ENCODE assay signal across 10 mouse cellular contexts in the genomic region with DNA sequence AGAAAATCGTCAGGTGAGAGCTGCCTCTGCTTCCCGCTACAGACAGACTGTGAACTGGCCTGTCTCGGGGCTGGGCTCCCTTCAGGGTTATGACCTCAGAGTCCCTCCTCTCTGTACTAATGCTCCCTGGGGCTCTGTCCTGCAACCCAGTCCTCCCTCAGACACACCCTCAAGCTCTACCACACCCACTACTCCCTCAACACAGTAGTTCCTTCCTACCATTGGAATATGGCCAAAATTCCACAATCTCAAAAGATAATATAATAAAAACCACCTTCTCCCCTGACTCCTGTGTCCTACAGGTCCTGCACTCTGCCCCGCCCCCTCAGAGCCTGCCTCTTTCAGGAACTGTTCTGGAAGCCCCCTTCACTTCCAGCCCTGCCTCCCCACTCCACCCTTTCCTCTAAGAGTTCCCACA. TPM values are rescaled to one million over a fixed set of nuclear protein-coding genes. Genes with fewer than 3 reads are reported as not detected.
A peak's percentile ranks its signal among the peaks of the same experiment; 100 is the strongest.
DNase-seq lines count a peak whose midpoint lies in the region; ATAC-seq and TF ChIP-seq lines count a peak whose summit lies in the region.
"Had no signal": no experiment of that assay in that cellular context is flagged by ENCODE, and none has a peak within 500 bp of the region (broad histone marks: within the 10 kb centered on the region; RNA-seq: fewer than 3 reads in every experiment).

No protein-coding gene starts in this region.

- H3K4me1 ChIP-seq in ES-Bruce4 (ENCODE audit: control insufficient read depth, insufficient read depth, low read length) = no peaks in the 10 kb centered on the region
- H3K4me1 ChIP-seq in heart, embryonic 12.5 days (replicated peaks) = peaks cover 23% of the 10 kb centered on the region
- H3K4me1 ChIP-seq in lung, embryonic 15.5 days = peaks cover 21% of the 10 kb centered on the region
- H3K4me1 ChIP-seq in midbrain, postnatal 0 days (ENCODE audit: insufficient read depth, low read length) = no peaks in the 10 kb centered on the region
- H3K4me1 ChIP-seq: neural tube, embryonic 12.5 days had no signal

- ATAC-seq in heart, embryonic 12.5 days (ENCODE audit: insufficient number of reproducible peaks, low FRiP score) = peak; percentile 67
- peak; percentile 72 for ATAC-seq in lung, embryonic 15.5 days (ENCODE audit: borderline replicate concordance, extremely low read depth, low FRiP score, low TSS enrichment)
- no peak for ATAC-seq in midbrain, postnatal 0 days (ENCODE audit: low FRiP score)

- H3K9me3 ChIP-seq in ES-Bruce4 (replicated peaks; ENCODE audit: control insufficient read depth, insufficient read depth, low read length, poor library complexity, severe bottlenecking) = no peaks in the 10 kb centered on the region
- H3K9me3 ChIP-seq in heart, embryonic 12.5 days (replicated peaks) = no peaks in the 10 kb centered on the region
- H3K9me3 ChIP-seq in lung, embryonic 15.5 days = no peaks in the 10 kb centered on the region
- H3K9me3 ChIP-seq in midbrain, postnatal 0 days (ENCODE audit: low read length) = no peaks in the 10 kb centered on the region
- H3K9me3 ChIP-seq: neural tube, embryonic 12.5 days had no signal

- no peak overlapping the region for H3K27ac ChIP-seq in ES-Bruce4 (ENCODE audit: insufficient read depth, low read length)
- H3K27ac ChIP-seq in heart, embryonic 12.5 days (ENCODE audit: poor library complexity, severe bottlenecking) = no peak overlapping the region
- H3K27ac ChIP-seq in lung, embryonic 15.5 days = peak overlapping the region; percentile 1; the same call in 1 of the 2 replicates
- H3K27ac ChIP-seq in midbrain, postnatal 0 days (ENCODE audit: low read depth, low read length) = no peak overlapping the region
- H3K27ac ChIP-seq: neural tube, embryonic 12.5 days had no signal

- H3K4me3 ChIP-seq in ES-Bruce4 (ENCODE audit: low read depth, low read length) = no peak overlapping the region
- H3K4me3 ChIP-seq in heart, embryonic 12.5 days = no peak overlapping the region
- no peak overlapping the region for H3K4me3 ChIP-seq in lung, embryonic 15.5 days
- no peak overlapping the region for H3K4me3 ChIP-seq in midbrain, postnatal 0 days (ENCODE audit: low read depth, low read length)
- H3K4me3 ChIP-seq: neural tube, embryonic 12.5 days had no signal

- no peak for TF ChIP-seq POLR2A in ES-Bruce4 (IDR thresholded peaks at IDR 0.05; ENCODE audit: insufficient read depth, low read length)

- H3K27me3 ChIP-seq in ES-Bruce4 (ENCODE audit: control insufficient read depth, insufficient read depth, low read length, poor library complexity, severe bottlenecking) = no peaks in the 10 kb centered on the region
- H3K27me3 ChIP-seq in heart, embryonic 12.5 days (replicated peaks) = no peaks in the 10 kb centered on the region
- no peaks in the 10 kb centered on the region for H3K27me3 ChIP-seq in lung, embryonic 15.5 days
- no peaks in the 10 kb centered on the region for H3K27me3 ChIP-seq in midbrain, postnatal 0 days (ENCODE audit: insufficient read depth, low read length)
- H3K27me3 ChIP-seq: neural tube, embryonic 12.5 days had no signal

- H3K4me2 ChIP-seq in heart, embryonic 12.5 days = no peak overlapping the region
- H3K4me2 ChIP-seq in lung, embryonic 15.5 days = no peak overlapping the region
- no peak overlapping the region for H3K4me2 ChIP-seq in midbrain, postnatal 0 days (ENCODE audit: low read depth, low read length, poor library complexity, severe bottlenecking)
- H3K4me2 ChIP-seq: neural tube, embryonic 12.5 days had no signal

- H3K9ac ChIP-seq in ES-Bruce4 (ENCODE audit: low read depth, poor library complexity, severe bottlenecking) = no peak overlapping the region
- no peak overlapping the region for H3K9ac ChIP-seq in heart, embryonic 12.5 days
- H3K9ac ChIP-seq in lung, embryonic 15.5 days = no peak overlapping the region
- no peak overlapping the region for H3K9ac ChIP-seq in midbrain, postnatal 0 days (replicated peaks; ENCODE audit: low read length, poor library complexity, severe bottlenecking)
- H3K9ac ChIP-seq: neural tube, embryonic 12.5 days had no signal

- WGBS in heart, embryonic 12.5 days = 27% methylated on average over 4 of the region's 4 CpGs
- 24% methylated on average over 4 of the region's 4 CpGs for WGBS in lung, embryonic 15.5 days
- 56% methylated on average over 4 of the region's 4 CpGs for WGBS in midbrain, postnatal 0 days

- H3K36me3 ChIP-seq in ES-Bruce4 (ENCODE audit: control insufficient read depth, insufficient read depth, low read length, poor library complexity, severe bottlenecking) = no peaks in the 10 kb centered on the region
- H3K36me3 ChIP-seq in heart, embryonic 12.5 days = no peaks in the 10 kb centered on the region
- no peaks in the 10 kb centered on the region for H3K36me3 ChIP-seq in lung, embryonic 15.5 days
- H3K36me3 ChIP-seq in midbrain, postnatal 0 days (ENCODE audit: insufficient read depth, low read length) = 0 out of 2 replicates have a peak, but pooled peaks cover 2% of the 10 kb centered on the region
- H3K36me3 ChIP-seq: neural tube, embryonic 12.5 days had no signal

- 0 out of 2 replicates have a peak, but pooled peaks have one; percentile 29 for TF ChIP-seq EP300 in ES-Bruce4 (IDR thresholded peaks at IDR 0.05; ENCODE audit: insufficient read depth, low read depth, low read length)

- no peak for TF ChIP-seq CTCF in ES-Bruce4 (IDR thresholded peaks at IDR 0.05; ENCODE audit: low read depth, low read length)
- TF ChIP-seq CTCF in midbrain, postnatal 0 days (IDR thresholded peaks at IDR 0.05) = no peak

- peak; percentile 40 for DNase-seq in ES-CJ7 (ENCODE audit: low read depth, low spot score)
- no peak for DNase-seq in layer of hippocampus, adult 9-11 months
- DNase-seq in neural tube, embryonic 10.5 days (ENCODE audit: extremely low spot score, low spot score) = no peak
- no peak for DNase-seq in ovary, adult 18-20 months (ENCODE audit: low spot score)
- DNase-seq in midbrain, postnatal 0 days (ENCODE audit: low spot score) = no peak
- DNase-seq: cerebellum, adult 11-12 months had no signal

RNA-seq across cellular contexts. Expression of a gene that starts 45.0 kb away (rescaled TPM):
- 1.2 and 2.0 TPM in 2 replicates for polyA plus RNA-seq in ES-Bruce4 (2011; ENCODE audit: insufficient read depth, insufficient read length, low read depth, missing spikeins)
- polyA plus RNA-seq in heart, embryonic 12.5 days (2016; fragmentation: Nextera tagmentation; extraction: Ambion mirVana) = 0.15 and 0.59 TPM in 2 replicates
- 1.1 and 1.2 TPM in 2 replicates for polyA plus RNA-seq in lung, embryonic 15.5 days (2015; fragmentation: Nextera tagmentation; extraction: Ambion mirVana)
- 9.5 and 12.5 TPM in 2 replicates for total RNA-seq in midbrain, postnatal 0 days (2014; rRNA removed)
- 3.9 and 4.1 TPM in 2 replicates for polyA plus RNA-seq in midbrain, postnatal 0 days (2015; fragmentation: Nextera tagmentation; extraction: Ambion mirVana)

RNA-seq across cellular contexts. Expression of a gene that starts 56.1 kb away (rescaled TPM):
- polyA plus RNA-seq in ES-Bruce4 (2011; ENCODE audit: insufficient read depth, insufficient read length, low read depth, missing spikeins) = 3.9 and 4.0 TPM in 2 replicates
- polyA plus RNA-seq in heart, embryonic 12.5 days (2016; fragmentation: Nextera tagmentation; extraction: Ambion mirVana) = 87.4 and 90.0 TPM in 2 replicates
- 8.5 and 8.8 TPM in 2 replicates for polyA plus RNA-seq in lung, embryonic 15.5 days (2015; fragmentation: Nextera tagmentation; extraction: Ambion mirVana)
- total RNA-seq in midbrain, postnatal 0 days (2014; rRNA removed) = 145 and 155 TPM in 2 replicates
- 151 and 166 TPM in 2 replicates for polyA plus RNA-seq in midbrain, postnatal 0 days (2015; fragmentation: Nextera tagmentation; extraction: Ambion mirVana)
